8 mouse cellular contexts compared by ENCODE assay signal in genomic region chrX:155262235-155262914, GRCm38 (mm10). TPM values are rescaled to one million over a fixed set of nuclear protein-coding genes. Genes with fewer than 3 reads are reported as not detected.
A peak's percentile ranks its signal among the peaks of the same experiment; 100 is the strongest.
DNase-seq lines count a peak whose midpoint lies in the region; ATAC-seq lines count a peak whose summit lies in the region.

TSS of gene Acot9 (plus strand) at chrX:155262443.

- H3K4me2 ChIP-seq in heart, embryonic 14.5 days (ENCODE audit: low read length) = peak within 1 kb of the TSS; percentile 55
- H3K4me2 ChIP-seq in liver, embryonic 13.5 days = peak within 1 kb of the TSS; percentile 70
- peak within 1 kb of the TSS; percentile 46 for H3K4me2 ChIP-seq in stomach, embryonic 16.5 days (ENCODE audit: low read depth, low read length)

- no peaks in the 10 kb centered on the region for H3K36me3 ChIP-seq in heart, embryonic 14.5 days (ENCODE audit: control insufficient read depth, insufficient read depth, low read length)
- H3K36me3 ChIP-seq in liver, embryonic 13.5 days = no peaks in the 10 kb centered on the region
- H3K36me3 ChIP-seq in stomach, embryonic 16.5 days (ENCODE audit: control insufficient read depth, insufficient read depth, low read length) = no peaks in the 10 kb centered on the region

- H3K4me1 ChIP-seq in heart, embryonic 14.5 days (ENCODE audit: control insufficient read depth in 2 of 2, insufficient read depth in 2 of 2, low read length in 2 of 2) = no peaks in the 10 kb centered on the region
- H3K4me1 ChIP-seq in liver, embryonic 13.5 days (replicated peaks) = peaks cover 3% of the 10 kb centered on the region; the same call in 1 of the 2 replicates
- H3K4me1 ChIP-seq in stomach, embryonic 16.5 days (ENCODE audit: control insufficient read depth, insufficient read depth, low read length) = no peaks in the 10 kb centered on the region

- H3K9me3 ChIP-seq in heart, embryonic 14.5 days (ENCODE audit: control insufficient read depth, low read length) = no peaks in the 10 kb centered on the region
- H3K9me3 ChIP-seq in liver, embryonic 13.5 days (replicated peaks) = no peaks in the 10 kb centered on the region
- H3K9me3 ChIP-seq in stomach, embryonic 16.5 days (replicated peaks; ENCODE audit: control insufficient read depth, low read length) = no peaks in the 10 kb centered on the region

- H3K27me3 ChIP-seq in heart, embryonic 14.5 days (ENCODE audit: control insufficient read depth, insufficient read depth, low read length) = no peaks in the 10 kb centered on the region
- no peaks in the 10 kb centered on the region for H3K27me3 ChIP-seq in liver, embryonic 13.5 days
- no peaks in the 10 kb centered on the region for H3K27me3 ChIP-seq in stomach, embryonic 16.5 days (ENCODE audit: control insufficient read depth, insufficient read depth, low read length)

- peak; percentile 58 for DNase-seq in c-Kit-negative CD71-positive TER-119-positive erythroid progenitor cells, embryonic 14.5 days (ENCODE audit: low read depth, low spot score)
- DNase-seq in fibroblast of lung, adult 2 months (ENCODE audit: low read depth) = peak; percentile 74
- DNase-seq in kidney, postnatal 14 days = peak; percentile 93
- DNase-seq in liver, embryonic 13.5 days = peak; percentile 82
- peak; percentile 69 for DNase-seq in neural tube, embryonic 10.5 days (ENCODE audit: extremely low spot score, low spot score)

- 16% methylated on average over 37 of the region's 37 CpGs for WGBS in heart, embryonic 14.5 days
- 26% methylated on average over 34 of the region's 37 CpGs for WGBS in liver, embryonic 13.5 days (ENCODE audit: insufficient replicate concordance)
- 18% methylated on average over 37 of the region's 37 CpGs for WGBS in stomach, embryonic 16.5 days

- peak within 1 kb of the TSS; percentile 61 to 70 for H3K4me3 ChIP-seq in heart, embryonic 14.5 days (ENCODE audit: control insufficient read depth in 1 of 2, insufficient read depth in 1 of 2, low read depth in 1 of 2, low read length in 2 of 2)
- H3K4me3 ChIP-seq in liver, embryonic 13.5 days (replicated peaks) = peak within 1 kb of the TSS; percentile 63
- peak within 1 kb of the TSS; percentile 64 for H3K4me3 ChIP-seq in stomach, embryonic 16.5 days (replicated peaks; ENCODE audit: low read length)

- peak within 1 kb of the TSS; percentile 77 for H3K9ac ChIP-seq in heart, embryonic 14.5 days (ENCODE audit: low read length)
- H3K9ac ChIP-seq in liver, embryonic 13.5 days = peak within 1 kb of the TSS; percentile 66
- peak within 1 kb of the TSS; percentile 80 for H3K9ac ChIP-seq in stomach, embryonic 16.5 days (ENCODE audit: low read length)

- peak; percentile 90 for ATAC-seq in CD4-positive, CD25-positive, alpha-beta regulatory T cell, adult 4 months
- ATAC-seq in heart, embryonic 14.5 days (ENCODE audit: insufficient number of reproducible peaks, insufficient read depth, low FRiP score, low read depth) = peak; percentile 98
- ATAC-seq in liver, embryonic 13.5 days (ENCODE audit: low read depth) = peak; percentile 100
- ATAC-seq in stomach, embryonic 16.5 days (ENCODE audit: insufficient read depth, low FRiP score) = peak; percentile 98

- H3K27ac ChIP-seq in heart, embryonic 14.5 days (replicated peaks in 1 of 2; ENCODE audit: control insufficient read depth in 1 of 2, insufficient read depth in 1 of 2, low read depth in 2 of 2, low read length in 2 of 2) = peak within 1 kb of the TSS; percentile 64 to 74; a peak in 3 of 4 replicates
- peak within 1 kb of the TSS; percentile 53; the same call in 1 of the 2 replicates for H3K27ac ChIP-seq in liver, embryonic 13.5 days
- H3K27ac ChIP-seq in stomach, embryonic 16.5 days (ENCODE audit: low read length) = peak within 1 kb of the TSS; percentile 81

RNA-seq across cellular contexts. Expression of gene Acot9, which starts in this region (rescaled TPM):
- 10 to 100 TPM; 91.6 to 97.4 TPM for polyA plus RNA-seq in CD4-positive, CD25-positive, alpha-beta regulatory T cell, adult 4 months (2017; shearing (Covaris generic))
- polyA plus RNA-seq in heart, embryonic 14.5 days (2014; fragmentation: Nextera tagmentation; extraction: Ambion mirVana) = 42.0 and 44.9 TPM in 2 replicates
- 15.1 and 16.6 TPM in 2 replicates for polyA plus RNA-seq in liver, embryonic 13.5 days (2015; fragmentation: Nextera tagmentation; extraction: Ambion mirVana)
- polyA plus RNA-seq in stomach, embryonic 16.5 days (2015; fragmentation: Nextera tagmentation; extraction: Ambion mirVana) = 38.2 and 39.5 TPM in 2 replicates

Comparison
In these comparisons a context has a peak if more than half of its experiments do, and no peak if none do; other contexts are left out.
1. Peak in every context shown above with its lines: DNase-seq, ATAC-seq, H3K4me3 ChIP-seq and H3K27ac ChIP-seq.